In genomic region chr9:42277162-42277561, GRCm38 (mm10) we compare ENCODE assay signal across 17 mouse cellular contexts.
"Had no signal": no experiment of that assay in that cellular context is flagged by ENCODE, and none has a peak within 500 bp of the region (broad histone marks: within the 10 kb centered on the region; RNA-seq: fewer than 3 reads in every experiment).

No protein-coding gene starts in this region.

- H3K27ac ChIP-seq: lung, embryonic 15.5 days; macrophage; midbrain, embryonic 13.5 days; midbrain, embryonic 15.5 days; neural tube, embryonic 12.5 days; stomach, embryonic 15.5 days; stomach, postnatal 0 days had no signal

- H3K4me3 ChIP-seq: lung, embryonic 15.5 days; megakaryocyte, embryonic 14.5 days; midbrain, embryonic 13.5 days; midbrain, embryonic 15.5 days; neural tube, embryonic 12.5 days; stomach, embryonic 15.5 days had no signal

- H3K4me2 ChIP-seq: lung, embryonic 15.5 days; midbrain, embryonic 11.5 days; midbrain, embryonic 13.5 days; midbrain, embryonic 15.5 days; neural tube, embryonic 12.5 days; stomach, embryonic 15.5 days had no signal

- ATAC-seq: lung, postnatal 0 days; midbrain, embryonic 13.5 days; midbrain, embryonic 15.5 days had no signal

- H3K4me1 ChIP-seq: lung, embryonic 15.5 days; megakaryocyte, embryonic 14.5 days; midbrain, embryonic 13.5 days; midbrain, embryonic 15.5 days; neural tube, embryonic 12.5 days; stomach, embryonic 15.5 days had no signal

- H3K9me3 ChIP-seq: lung, embryonic 15.5 days; midbrain, embryonic 13.5 days; midbrain, embryonic 15.5 days; neural tube, embryonic 12.5 days; stomach, embryonic 15.5 days had no signal

- H3K9ac ChIP-seq: lung, embryonic 15.5 days; midbrain, embryonic 13.5 days; midbrain, embryonic 15.5 days; neural tube, embryonic 12.5 days; stomach, embryonic 15.5 days had no signal

- DNase-seq: lung, adult 2 months; lung, postnatal 14 days; lung, postnatal 36 days; right cerebral cortex, postnatal 14 days; thymus, adult 2 months; thymus, postnatal 25 days; thymus, postnatal 4 days had no signal

- H3K27me3 ChIP-seq: lung, embryonic 15.5 days; midbrain, embryonic 13.5 days; midbrain, embryonic 15.5 days; neural tube, embryonic 12.5 days; stomach, embryonic 15.5 days had no signal

- H3K36me3 ChIP-seq: lung, embryonic 15.5 days; midbrain, embryonic 13.5 days; midbrain, embryonic 15.5 days; neural tube, embryonic 12.5 days; stomach, embryonic 15.5 days had no signal
